Comparison of ENCODE assay signal across 8 mouse cellular contexts in the genomic region with DNA sequence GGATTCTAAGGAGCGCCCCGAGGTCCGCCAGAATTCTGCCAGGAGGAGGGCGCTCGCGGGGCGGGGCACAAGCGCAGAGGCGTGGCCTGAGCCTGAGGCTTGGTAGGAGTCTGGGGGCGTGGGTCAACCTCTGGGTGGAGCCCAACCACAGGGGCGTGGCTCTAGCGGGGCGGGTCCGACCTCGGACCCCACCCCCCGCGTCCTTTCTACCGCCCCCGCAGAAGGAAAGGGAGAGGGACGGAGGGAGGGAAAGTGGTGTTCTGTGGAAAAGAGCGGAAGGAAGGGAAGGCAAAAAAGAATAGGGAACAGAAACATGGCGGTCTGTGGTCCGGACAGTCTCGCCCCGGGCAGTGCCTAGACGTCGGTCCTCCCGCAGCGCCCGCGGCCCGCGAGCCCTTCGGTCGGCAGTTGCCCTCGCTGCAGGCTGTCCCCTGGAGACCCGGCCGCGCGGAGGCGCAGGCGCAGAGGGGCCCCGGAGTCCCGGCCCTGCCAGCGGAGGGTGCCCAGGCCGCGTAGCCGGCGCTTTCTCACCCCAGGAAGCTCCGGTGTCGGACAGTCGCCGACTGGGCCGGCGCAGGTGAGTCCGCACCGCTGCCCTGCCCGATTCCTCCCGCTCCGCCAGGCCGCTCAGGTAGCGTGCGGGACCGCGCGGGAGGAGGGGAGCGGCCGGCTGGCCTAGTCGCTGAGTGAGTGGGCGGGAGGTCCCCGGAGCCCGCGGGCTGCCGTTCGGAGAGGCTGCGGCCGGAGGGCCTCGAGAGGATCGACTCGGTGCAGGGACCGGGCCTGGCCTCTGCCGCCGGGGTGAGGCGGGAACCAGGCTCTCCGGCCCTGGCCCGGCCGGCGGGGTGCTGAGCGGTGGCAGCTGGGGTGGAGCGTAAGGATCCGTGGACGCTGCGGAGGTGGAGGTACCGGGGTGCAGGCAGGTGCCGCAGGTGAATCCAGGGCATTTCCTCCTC. TPM values are rescaled to one million over a fixed set of nuclear protein-coding genes. Genes with fewer than 3 reads are reported as not detected.
DNase-seq lines count a peak whose midpoint lies in the region; ATAC-seq and TF ChIP-seq lines count a peak whose summit lies in the region.

A gene (plus strand): TSS at position 220 of the 956 bp plus-strand sequence.

- peak within 1 kb of the TSS; percentile 47 for H3K27ac ChIP-seq in ES-E14 (ENCODE audit: insufficient read depth, low read depth, low read length, poor library complexity, severe bottlenecking)
- peak within 1 kb of the TSS; percentile 81 for H3K27ac ChIP-seq in forebrain, embryonic 15.5 days (replicated peaks)
- peak within 1 kb of the TSS; percentile 94 for H3K27ac ChIP-seq in layer of hippocampus, adult 2 months
- peak within 1 kb of the TSS; percentile 88 for H3K27ac ChIP-seq in lung, embryonic 14.5 days (ENCODE audit: low read depth)
- peak within 1 kb of the TSS; percentile 74 for H3K27ac ChIP-seq in olfactory bulb, adult 2 months (ENCODE audit: insufficient read depth, low read depth, low read length)
- H3K27ac ChIP-seq in thymus, adult 2 months (ENCODE audit: control insufficient read depth, insufficient read depth, low read length) = peak within 1 kb of the TSS; percentile 47; the same call in 1 of the 2 replicates

- in situ Hi-C loops in ES-E14 (cut with MboI; ENCODE audit: low sequenced_read_pairs in 2 of 2, unreplicated experiment in 2 of 2) = no loop called here

- no peaks in the 10 kb centered on the region for H3K9me3 ChIP-seq in ES-E14 (ENCODE audit: control insufficient read depth, insufficient read depth, low read depth, low read length)
- no peaks in the 10 kb centered on the region for H3K9me3 ChIP-seq in forebrain, embryonic 15.5 days
- no peaks in the 10 kb centered on the region for H3K9me3 ChIP-seq in lung, embryonic 14.5 days (ENCODE audit: low read depth, low read length)

- peak; percentile 94 for ATAC-seq in forebrain, embryonic 15.5 days (replicated peaks)
- peak; percentile 96 for ATAC-seq in lung, embryonic 14.5 days (ENCODE audit: insufficient read depth)

- peak; percentile 91 for DNase-seq in ES-E14 (ENCODE audit: low read depth, low spot score)
- peak; percentile 89 for DNase-seq in cerebellum, adult 11-12 months
- DNase-seq in heart, postnatal 36 days = peak; percentile 95 to 96
- peak; percentile 83 to 88 for DNase-seq in layer of hippocampus, adult 2 months (ENCODE audit: low spot score in 2 of 2)
- peak; percentile 97 for DNase-seq in lung, embryonic 14.5 days
- peak; percentile 96 for DNase-seq in thymus, adult 2 months

- H3K27me3 ChIP-seq in forebrain, embryonic 15.5 days = no peaks in the 10 kb centered on the region
- no peaks in the 10 kb centered on the region for H3K27me3 ChIP-seq in lung, embryonic 14.5 days (ENCODE audit: insufficient read depth, low read length)
- H3K27me3 ChIP-seq in thymus, adult 2 months (ENCODE audit: control insufficient read depth, insufficient read depth, low read length) = no peaks in the 10 kb centered on the region

- H3K4me2 ChIP-seq in forebrain, embryonic 15.5 days (replicated peaks) = peak within 1 kb of the TSS; percentile 93
- H3K4me2 ChIP-seq in lung, embryonic 14.5 days = peak within 1 kb of the TSS; percentile 69

- TF ChIP-seq CTCF in layer of hippocampus, adult 2 months (conservative IDR thresholded peaks at IDR 0.05) = peak; percentile 42; the same call in 1 of the 2 replicates
- TF ChIP-seq CTCF in lung, embryonic 14.5 days (IDR thresholded peaks at IDR 0.05; ENCODE audit: low read depth) = peak; percentile 44
- no peak for TF ChIP-seq CTCF in olfactory bulb, adult 2 months (IDR thresholded peaks at IDR 0.05; ENCODE audit: insufficient read depth, low read depth, low read length)
- peak; percentile 13; the same call in 1 of the 2 replicates for TF ChIP-seq CTCF in thymus, adult 2 months (IDR thresholded peaks at IDR 0.05; ENCODE audit: borderline replicate concordance, control insufficient read depth, extremely low read depth, insufficient read depth, low read length, poor library complexity)

- intact Hi-C loops in heart, postnatal 36 days (cut with DNase I) = loop anchor here (5.0 kb wide), 3 partner anchors 81 to 171 kb away; a partner anchor contains a TSS

- H3K4me3 ChIP-seq in ES-E14 (ENCODE audit: insufficient read depth in 1 of 2, low read depth in 1 of 2, low read length in 2 of 2, poor library complexity in 1 of 2, severe bottlenecking in 1 of 2) = peak within 1 kb of the TSS; percentile 72 to 82
- H3K4me3 ChIP-seq in forebrain, embryonic 15.5 days = peak within 1 kb of the TSS; percentile 97
- H3K4me3 ChIP-seq in layer of hippocampus, adult 2 months = peak within 1 kb of the TSS; percentile 99
- H3K4me3 ChIP-seq in lung, embryonic 14.5 days (ENCODE audit: low read depth, low read length) = peak within 1 kb of the TSS; percentile 94
- peak within 1 kb of the TSS; percentile 70 for H3K4me3 ChIP-seq in olfactory bulb, adult 2 months (ENCODE audit: insufficient read depth, low read depth, low read length)
- peak within 1 kb of the TSS; percentile 81 for H3K4me3 ChIP-seq in thymus, adult 2 months (ENCODE audit: control insufficient read depth, insufficient read depth, low read length)

- peak; percentile 47 for TF ChIP-seq POLR2A in olfactory bulb, adult 2 months (IDR thresholded peaks at IDR 0.05; ENCODE audit: insufficient read depth, low read depth, low read length)
- peak; percentile 95 for TF ChIP-seq POLR2A in thymus, adult 2 months (IDR thresholded peaks at IDR 0.05; ENCODE audit: control insufficient read depth, extremely low read depth, insufficient read depth, low read length, poor library complexity)

- H3K36me3 ChIP-seq in ES-E14 (ENCODE audit: control insufficient read depth, insufficient read depth, low read length, poor library complexity, severe bottlenecking) = no peaks in the 10 kb centered on the region; the same call in 1 of the 2 replicates
- no peaks in the 10 kb centered on the region for H3K36me3 ChIP-seq in forebrain, embryonic 15.5 days
- no peaks in the 10 kb centered on the region for H3K36me3 ChIP-seq in lung, embryonic 14.5 days (ENCODE audit: insufficient read depth)
- H3K36me3 ChIP-seq in thymus, adult 2 months (ENCODE audit: control insufficient read depth, insufficient read depth, low read length) = no peaks in the 10 kb centered on the region

- H3K4me1 ChIP-seq in ES-E14 (ENCODE audit: control insufficient read depth in 2 of 2, insufficient read depth in 2 of 2, low read length in 2 of 2, poor library complexity in 1 of 2) = peaks cover 2 to 4% of the 10 kb centered on the region in 2 experiments; a peak in 1 of 4 replicates
- H3K4me1 ChIP-seq in forebrain, embryonic 15.5 days = peaks cover 14% of the 10 kb centered on the region
- H3K4me1 ChIP-seq in lung, embryonic 14.5 days (ENCODE audit: insufficient read depth) = peaks cover 2% of the 10 kb centered on the region; the same call in 1 of the 2 replicates
- peaks cover 2% of the 10 kb centered on the region; the same call in 1 of the 2 replicates for H3K4me1 ChIP-seq in olfactory bulb, adult 2 months (ENCODE audit: control insufficient read depth, insufficient read depth, low read length)
- peaks cover 12% of the 10 kb centered on the region for H3K4me1 ChIP-seq in thymus, adult 2 months (replicated peaks; ENCODE audit: control insufficient read depth, insufficient read depth, low read length)

- H3K9ac ChIP-seq in ES-E14 (ENCODE audit: insufficient read depth, low read depth, low read length, poor library complexity, severe bottlenecking) = peak within 1 kb of the TSS; percentile 89
- peak within 1 kb of the TSS; percentile 99 for H3K9ac ChIP-seq in forebrain, embryonic 15.5 days (replicated peaks)
- peak within 1 kb of the TSS; percentile 97 for H3K9ac ChIP-seq in lung, embryonic 14.5 days

- WGBS in forebrain, embryonic 15.5 days = under 1% methylated on average over 93 of the region's 95 CpGs
- under 1% methylated on average over 93 of the region's 95 CpGs for WGBS in lung, embryonic 14.5 days
- WGBS in olfactory bulb, adult 2 months = under 1% methylated on average over 94 of the region's 95 CpGs
- WGBS in thymus, adult 2 months = under 1% methylated on average over 95 of the region's 95 CpGs

TF ChIP-seq in ES-E14, 5 proteins besides CTCF, POLR2A, EP300 and RAD21:
- TF ChIP-seq ZNF384 (IDR thresholded peaks at IDR 0.05; ENCODE audit: low read depth, low read length) (no peak), HCFC1 (IDR thresholded peaks at IDR 0.05; ENCODE audit: borderline replicate concordance, insufficient read depth, low read length) (peak; percentile 56; the same call in 1 of the 2 replicates)

RNA-seq across cellular contexts. Expression of the gene that starts here (rescaled TPM):
- total RNA-seq in ES-E14 (2012; rRNA removed) = 13.0 and 14.0 TPM in 2 replicates
- polyA plus RNA-seq in forebrain, embryonic 15.5 days (2015; fragmentation: Nextera tagmentation; extraction: Ambion mirVana) = 3.5 and 5.0 TPM in 2 replicates
- total RNA-seq in heart, postnatal 36 days (2021) = 10 to 100 TPM; 31.0 to 37.9 TPM
- 10 to 100 TPM in 1 of 2 experiments, 1 to 10 TPM in 1; 9.5 to 10.6 TPM for total RNA-seq in layer of hippocampus, adult 2 months (2021)
- 11.3 and 13.6 TPM in 2 replicates for polyA plus RNA-seq in lung, embryonic 14.5 days (2014; fragmentation: Nextera tagmentation; extraction: Ambion mirVana)
- not detected in 2 replicates for polyA plus RNA-seq in olfactory bulb, adult 2 months (2012; ENCODE audit: insufficient read depth, insufficient read length, low replicate concordance, missing spikeins)
- 10.7 and 13.3 TPM in 2 replicates for polyA plus RNA-seq in thymus, adult 2 months (2012; rRNA removed)

Comparison
In these comparisons a context has a peak if more than half of its experiments do, and no peak if none do; other contexts are left out.
1. Peak in every context shown above with its lines: DNase-seq, ATAC-seq, H3K4me3 ChIP-seq and H3K27ac ChIP-seq.